Mouse (Mus musculus) heart, adult 9 months (tissue): ENCODE results near the gene Clasp1.

ENCODE experiments used
- DNase-seq, 2 experiments: peaks; one replicate each; pipeline ENCODE4 v3.0.0; 2022; ENCODE audit warnings: low spot score in 2 of 2

The Clasp1 gene

DNA sequence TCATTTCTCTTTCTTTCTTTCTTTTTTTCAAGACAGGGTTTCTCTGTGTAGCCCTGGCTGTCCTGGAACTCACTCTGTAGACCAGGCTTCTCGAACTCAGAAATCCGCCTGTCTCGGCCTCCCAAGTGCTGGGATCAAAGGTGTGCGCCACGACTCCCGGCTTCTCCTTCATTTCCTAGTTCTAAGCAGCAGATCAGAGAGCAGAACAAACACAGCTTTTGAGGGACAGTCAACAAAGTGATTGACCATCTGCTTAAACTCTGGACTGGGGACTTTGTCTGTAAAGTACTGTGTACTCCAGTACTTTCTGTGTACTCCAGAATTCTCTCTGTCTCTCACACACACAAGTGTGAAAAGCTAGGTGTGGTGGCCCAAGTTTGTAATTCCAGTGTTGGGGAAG is 14.1 kb downstream of the Clasp1 start:
- DNase-seq, result no peak

DNA sequence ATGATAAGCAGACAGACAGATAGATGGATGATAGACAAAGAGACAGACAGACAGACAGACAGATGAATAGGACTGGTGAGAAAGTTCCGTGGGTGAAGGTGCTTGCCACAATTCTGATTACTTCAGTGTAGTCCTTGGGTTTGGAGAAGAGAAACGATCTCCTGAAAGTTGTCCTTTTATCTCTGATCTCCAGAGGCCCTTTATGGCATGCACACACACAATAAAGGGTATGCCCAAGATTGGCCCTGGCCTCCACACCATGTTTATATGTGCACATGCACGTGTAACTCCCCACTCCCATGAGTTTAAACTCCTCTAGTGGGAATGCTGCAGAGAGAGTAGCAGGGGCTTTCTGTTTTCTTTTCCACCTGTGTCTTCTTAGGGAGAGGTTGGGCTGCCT is 14.6 kb downstream of the Clasp1 start:
- no peak for DNase-seq

DNA sequence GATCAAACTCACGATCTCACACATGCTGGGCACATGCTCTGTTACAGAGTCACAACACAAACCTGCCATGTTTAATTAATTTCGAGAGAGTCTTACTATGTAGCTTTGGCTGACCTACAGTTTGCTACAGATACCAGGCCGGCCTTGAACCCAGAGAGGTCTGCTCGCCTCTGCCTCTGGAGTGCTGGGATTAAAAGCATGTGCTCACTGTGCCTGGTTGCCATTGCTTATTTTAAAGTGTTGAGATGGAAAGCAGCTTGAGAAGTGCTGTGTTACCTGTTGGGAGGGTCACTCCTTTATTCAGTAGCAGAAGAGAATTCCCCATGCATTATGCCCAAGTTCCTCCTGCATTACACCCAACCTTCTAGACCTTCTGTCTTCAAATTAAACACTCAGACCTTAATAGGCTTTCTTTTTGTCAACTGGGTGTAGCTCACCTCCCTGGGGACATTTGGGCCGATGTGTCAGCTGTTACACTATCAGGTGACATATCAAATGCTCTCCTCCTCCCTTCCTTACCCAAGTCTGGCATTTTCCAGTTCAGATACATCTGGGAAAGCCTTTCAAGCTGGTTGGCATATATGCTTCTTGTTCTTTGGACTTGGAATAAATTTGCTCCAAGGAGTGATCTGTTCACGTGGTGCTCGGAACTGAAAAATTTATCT is 18.9 kb downstream of the Clasp1 start:
- DNase-seq, result no peak

DNA sequence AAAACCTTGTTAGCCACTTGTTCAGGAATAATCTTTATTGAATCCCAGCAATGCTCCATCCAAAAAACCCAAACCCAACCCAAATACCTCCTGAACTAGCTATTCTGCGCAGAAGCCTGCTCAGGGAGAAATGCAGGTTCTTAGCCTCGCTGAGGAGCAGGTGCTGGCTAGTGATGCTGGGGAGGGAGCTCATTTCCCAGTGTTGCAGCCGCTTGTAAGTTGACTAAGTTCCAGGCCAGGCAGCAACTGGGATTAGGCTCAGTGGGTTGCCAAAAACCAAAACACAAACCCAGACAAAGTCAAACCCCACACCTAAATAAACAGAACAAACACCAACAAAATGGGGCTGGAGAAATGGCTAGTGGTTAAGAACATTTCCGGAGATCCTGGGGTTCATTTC is 20.4 kb downstream of the Clasp1 start:
- no peak for DNase-seq

DNA sequence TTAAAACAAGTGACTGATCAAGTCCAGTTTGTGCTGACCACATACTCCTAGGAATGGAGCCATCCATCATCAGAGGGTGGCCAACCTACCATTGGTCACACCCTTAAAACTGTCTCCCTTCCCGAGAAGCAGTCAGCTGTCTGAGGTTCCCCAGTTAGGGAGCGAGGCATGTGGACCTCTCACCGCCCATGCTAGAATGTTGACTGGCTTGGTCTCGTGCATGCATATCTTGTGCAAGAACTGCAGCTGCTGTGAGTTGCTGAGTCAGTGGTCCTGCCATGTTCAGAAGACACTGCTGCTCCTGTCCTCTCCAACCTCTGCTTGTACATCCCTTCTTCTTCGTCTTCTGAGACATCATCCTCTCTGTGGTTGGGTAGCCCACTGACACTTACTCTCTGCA is 22.0 kb downstream of the Clasp1 start:
- DNase-seq, result no peak

DNA sequence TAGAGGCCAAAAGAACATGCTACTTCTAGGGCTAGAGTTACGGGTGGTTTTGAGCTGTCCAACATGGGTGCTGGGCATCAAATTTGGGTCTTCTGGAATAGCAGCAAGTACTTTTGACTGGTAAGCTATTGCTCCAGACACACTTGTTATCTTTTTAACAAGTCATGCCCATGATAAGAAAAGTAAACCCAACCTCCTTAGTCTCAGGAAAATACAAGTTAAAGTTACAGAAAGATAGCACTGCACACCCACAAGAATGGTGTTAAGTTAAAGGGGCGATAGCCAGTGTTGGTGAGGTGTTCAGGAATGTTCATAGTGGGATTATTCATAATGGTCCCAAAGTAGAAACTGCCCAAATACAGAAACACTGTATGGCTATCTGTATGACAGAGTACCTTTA is 24.3 kb downstream of the Clasp1 start:
- DNase-seq, result no peak

DNA sequence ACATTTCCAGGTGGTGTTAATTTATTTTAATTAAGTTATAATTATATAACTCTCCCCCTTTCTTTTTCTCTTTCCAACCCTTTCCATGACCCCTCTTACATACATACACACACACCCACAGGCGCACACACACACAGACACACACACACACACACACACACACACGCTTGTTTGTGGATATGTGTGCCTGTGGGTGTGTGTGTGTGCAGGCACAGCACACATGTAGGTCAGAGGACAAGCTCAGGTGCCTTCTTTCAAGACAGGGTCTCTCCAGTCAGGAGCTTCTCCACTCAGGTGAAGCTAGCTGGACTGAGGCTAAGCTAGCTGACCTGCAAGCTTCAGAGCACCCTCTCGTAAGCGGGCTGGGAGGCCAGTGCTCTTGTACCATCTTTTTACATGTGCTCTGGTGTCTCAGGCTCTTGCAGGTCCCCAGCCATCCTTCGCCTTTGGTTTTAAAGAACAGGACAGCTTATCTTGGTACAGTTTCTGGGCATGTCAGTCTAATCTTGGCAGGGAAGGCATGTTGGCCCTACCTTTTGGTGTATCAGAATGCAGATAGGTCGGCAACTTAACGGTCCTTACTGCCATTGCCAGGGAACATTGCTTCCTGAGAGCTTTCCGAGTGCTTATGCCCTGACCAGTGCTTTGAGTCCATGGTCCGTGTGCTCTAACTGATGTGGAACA is 28.3 kb downstream of the Clasp1 start:
- DNase-seq, result peak in 1 of 2 experiments; percentile 18

DNA sequence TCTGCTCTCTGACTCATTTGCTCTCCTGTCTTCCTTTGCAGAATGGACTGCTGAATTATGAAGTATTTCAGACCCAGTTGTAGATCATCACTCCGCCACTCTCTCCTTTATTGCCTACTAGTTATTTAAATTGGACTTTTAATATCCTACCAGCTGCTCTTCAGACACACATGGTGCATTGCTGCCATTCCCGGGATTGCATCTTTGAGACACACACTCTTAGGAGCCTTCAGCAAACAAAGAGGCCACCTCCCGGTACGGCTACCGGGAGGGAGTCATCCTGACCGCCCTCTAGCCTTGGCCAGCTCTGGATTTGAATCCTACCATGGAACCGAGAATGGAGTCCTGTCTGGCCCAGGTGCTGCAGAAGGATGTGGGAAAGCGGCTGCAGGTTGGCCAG is 30.5 kb downstream of the Clasp1 start:
- no peak for DNase-seq

DNA sequence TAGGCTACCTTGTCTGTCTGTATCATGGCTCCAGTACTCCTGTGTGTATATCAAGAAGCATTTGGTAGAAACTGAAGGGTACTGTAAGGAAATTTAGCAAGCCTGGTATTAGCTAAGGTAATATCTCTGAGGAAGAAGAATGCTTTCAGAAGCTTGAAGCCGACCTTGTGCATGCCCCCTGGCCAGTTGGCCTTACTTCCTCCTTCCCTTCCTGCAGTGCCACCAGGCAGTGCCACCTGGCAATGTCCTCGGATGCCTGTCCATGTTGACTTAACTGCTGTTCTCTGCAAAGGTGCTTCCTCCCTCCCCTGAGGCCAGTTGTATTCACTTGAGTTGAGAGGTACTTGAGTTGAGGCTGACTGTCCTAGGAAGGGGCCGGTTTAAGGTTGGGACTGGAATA is 32.3 kb downstream of the Clasp1 start:
- no peak for DNase-seq

DNA sequence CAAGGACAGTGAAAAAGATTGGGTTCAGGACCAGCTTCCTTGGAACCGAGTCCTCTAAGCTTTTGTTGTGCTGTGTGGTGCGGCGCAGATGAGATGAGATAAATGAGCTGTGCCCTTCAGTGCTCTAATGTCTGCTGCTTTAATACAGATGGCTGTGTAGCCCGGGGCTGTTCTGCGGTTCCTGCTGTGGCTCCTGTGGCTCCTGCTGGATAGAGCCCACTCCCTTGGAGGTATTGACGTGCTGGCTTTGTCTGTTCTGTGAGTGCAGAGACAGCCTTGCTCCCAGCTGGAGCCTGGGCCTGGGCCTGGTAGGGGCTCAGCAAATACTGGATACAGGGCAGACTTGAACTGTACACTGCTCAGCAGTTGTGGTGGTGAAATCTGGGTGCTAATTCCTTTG is 34.0 kb downstream of the Clasp1 start:
- DNase-seq, result no peak

DNA sequence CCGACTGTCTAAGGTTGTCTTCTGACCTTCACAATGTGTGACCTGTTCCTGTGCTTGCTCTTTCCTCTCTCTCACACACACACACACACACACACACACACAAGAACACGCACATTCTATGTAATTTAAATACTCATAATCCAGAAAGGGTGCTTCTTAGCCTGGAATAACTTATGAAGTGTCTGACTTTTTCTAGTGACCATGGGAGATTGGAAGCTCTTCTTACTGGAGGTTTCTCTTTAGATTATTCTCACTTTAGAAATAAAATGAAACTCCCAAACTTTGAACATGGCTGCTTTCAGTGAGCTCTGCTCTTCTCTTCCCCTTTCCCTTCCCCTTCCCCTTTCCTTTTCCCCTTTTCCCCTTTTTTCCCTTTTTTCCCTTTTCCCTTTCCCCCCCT is 37.1 kb downstream of the Clasp1 start:
- no peak for DNase-seq

DNA sequence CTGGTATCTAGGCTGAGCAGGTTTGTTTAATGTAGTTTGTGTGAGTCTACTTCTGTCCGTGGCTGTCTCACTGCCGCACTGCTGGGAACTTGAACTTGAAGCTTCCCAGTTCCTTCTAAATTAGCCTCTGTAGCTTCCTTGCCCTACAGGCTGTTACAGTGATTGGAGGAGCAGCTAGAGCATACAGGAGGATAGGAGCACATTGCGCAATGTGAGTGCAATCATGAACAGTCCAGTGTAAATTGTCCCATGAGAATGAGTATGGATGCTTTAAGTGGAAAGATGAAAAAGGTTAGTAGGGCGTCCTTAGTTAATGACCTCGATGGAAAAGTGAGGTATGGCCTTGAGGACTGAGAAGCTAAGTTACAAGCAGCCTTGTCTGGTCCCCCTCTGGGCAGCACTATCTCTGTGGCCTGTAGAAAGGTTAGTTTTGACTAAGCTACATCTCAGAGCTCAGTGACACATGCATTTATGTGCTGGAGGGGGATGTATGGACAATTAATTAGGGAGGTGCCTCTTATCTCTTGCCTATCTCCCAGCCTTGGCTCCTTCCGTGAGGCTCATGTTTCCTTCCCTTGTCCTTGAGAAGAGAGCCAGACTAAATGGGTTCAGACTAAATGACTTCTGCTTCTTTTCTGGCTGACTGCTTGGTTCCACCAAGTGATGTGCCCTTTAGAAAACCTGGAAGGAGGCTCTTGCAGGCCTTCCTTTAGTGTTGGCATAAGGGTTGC is 39.7 kb downstream of the Clasp1 start:
- no peak for DNase-seq

DNA sequence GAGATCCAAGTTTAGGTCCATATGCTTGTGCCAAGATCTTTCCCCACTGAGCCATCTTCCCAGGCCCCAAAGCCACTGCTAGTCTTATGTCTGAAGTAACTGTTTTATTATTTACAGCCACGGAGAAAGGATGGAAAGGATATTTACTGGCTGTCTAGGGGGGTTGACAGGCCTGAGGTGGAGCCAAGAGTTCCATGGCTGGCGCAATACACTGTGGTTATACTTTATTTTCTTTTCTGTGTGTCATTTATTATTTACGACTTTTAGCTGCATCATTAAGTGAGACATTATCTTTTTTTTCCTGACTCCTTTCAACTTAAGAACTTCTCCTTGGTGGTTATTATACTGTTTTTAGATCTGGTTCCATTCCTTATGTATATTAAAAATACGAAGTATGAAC is 42.7 kb downstream of the Clasp1 start:
- DNase-seq, result no peak

DNA sequence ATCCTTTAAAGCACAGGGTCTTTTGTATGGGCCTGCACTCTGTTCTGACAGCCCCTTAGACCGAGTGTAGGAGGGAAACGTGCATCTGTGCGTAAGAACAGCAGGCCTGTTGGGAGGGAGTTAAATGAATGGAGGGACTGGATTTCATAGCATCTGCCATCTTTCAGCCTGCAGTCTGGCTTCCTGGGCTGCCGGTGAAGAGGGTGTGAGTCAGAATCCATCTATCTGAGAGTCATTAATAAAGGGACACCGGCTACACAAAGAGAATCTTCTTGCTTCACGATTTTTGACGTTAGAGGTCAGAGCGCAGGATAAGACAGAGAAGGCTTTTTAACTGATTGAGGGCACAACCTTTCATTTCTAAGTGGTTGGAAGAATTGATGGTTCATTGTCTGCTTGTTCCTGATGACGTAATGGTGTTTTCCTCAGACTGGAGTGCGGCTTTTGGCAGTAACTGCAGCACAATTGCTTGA is 46.2 kb downstream of the Clasp1 start:
- DNase-seq, result peak in 1 of 2 experiments; percentile 26

DNA sequence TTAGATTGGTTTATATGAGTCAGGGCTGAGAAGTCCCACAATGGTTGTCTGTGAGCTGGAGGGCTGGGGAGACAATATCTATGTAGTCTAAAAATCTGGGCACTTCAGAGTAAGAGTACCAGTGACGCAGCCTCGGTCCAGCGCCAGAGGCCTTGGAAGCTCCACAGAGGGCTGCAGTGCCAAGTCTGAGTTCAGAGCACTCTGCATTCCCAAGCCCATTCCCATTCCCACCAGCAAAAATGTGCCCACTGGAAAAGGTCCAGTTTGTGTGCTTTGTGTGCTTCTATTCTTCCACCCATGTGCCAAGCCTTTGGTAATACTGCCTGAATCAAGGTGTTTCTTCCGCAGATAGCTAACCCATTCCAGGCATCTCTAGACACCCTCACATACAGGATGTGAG is 49.0 kb downstream of the Clasp1 start:
- DNase-seq, result no peak

DNA sequence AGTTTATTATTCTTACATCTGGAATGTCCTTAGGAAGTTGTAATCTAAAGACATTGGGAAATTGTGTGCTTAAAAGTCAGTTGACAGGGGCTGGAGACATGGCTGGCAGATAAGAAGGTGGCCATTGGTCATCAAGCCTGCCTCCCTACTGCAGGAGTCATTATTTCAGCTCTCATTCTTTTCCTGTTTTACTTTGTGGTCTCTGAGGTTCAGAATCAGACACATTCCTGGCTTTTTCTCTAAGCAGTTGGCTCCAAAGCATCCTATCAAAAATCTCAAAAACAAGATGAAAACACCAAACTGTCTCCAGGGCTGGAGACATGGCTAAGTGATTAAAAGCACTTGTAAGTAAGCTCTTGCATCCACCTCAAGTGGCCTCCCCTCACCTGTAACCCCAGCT is 49.5 kb downstream of the Clasp1 start:
- DNase-seq, result no peak

DNA sequence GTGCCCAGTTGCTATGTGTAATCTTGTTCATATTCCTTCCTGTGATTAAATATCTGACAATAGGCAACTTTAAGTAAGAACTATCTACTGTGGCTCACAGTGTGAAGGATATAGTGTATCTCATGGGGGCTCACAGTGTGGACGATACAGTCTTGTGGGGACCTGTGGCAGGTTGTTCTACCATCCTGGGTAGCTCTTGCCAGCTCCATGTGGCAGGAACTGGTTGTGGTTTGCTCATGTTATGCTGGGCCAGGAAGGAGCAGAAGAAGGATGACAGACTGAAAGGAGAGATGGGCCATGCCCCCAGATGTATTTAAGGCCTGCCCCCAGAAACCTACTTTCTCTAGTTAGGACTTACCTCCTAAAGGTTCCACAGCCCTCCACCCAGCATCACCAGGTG is 51.7 kb downstream of the Clasp1 start:
- DNase-seq, result no peak

DNA sequence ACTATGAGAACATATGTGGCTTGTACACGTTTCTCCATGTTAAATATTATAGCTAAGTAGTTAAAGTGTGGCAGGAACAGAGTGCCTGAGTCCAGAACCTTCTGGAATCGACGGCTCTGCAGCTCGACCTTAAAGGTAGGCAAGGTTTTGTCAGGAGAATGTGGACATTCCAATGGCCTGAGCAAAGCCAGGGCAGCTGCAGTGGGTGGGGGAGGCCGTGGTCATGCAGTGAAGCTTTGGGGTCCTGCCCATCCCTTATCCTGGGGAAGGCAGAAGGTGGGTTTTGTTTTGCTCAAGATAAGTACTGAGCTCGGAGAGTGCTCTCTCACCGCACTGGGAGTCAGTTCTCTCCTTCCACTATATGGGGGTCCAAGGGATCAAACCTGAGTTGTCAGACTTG is 55.6 kb downstream of the Clasp1 start:
- DNase-seq, result no peak

DNA sequence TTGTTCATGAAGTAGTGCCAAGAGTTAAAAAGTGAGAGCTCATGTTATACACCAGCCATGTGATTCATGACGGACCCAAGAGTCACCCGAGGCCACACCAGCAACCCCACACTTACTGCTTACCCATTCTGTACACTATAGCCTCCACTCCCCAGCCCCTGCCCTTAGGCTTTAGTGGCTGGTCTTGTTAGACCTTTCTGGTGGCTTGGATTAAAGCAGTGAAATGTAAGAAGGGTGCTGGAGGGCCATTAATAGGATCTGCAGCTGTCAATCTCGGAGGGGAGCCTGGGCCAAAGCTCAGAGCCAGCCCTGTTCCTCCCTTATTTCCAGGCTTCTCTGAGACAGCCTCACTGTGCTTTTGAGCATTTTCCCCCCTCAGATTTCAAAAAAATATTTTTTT is 56.1 kb downstream of the Clasp1 start:
- no peak for DNase-seq

DNA sequence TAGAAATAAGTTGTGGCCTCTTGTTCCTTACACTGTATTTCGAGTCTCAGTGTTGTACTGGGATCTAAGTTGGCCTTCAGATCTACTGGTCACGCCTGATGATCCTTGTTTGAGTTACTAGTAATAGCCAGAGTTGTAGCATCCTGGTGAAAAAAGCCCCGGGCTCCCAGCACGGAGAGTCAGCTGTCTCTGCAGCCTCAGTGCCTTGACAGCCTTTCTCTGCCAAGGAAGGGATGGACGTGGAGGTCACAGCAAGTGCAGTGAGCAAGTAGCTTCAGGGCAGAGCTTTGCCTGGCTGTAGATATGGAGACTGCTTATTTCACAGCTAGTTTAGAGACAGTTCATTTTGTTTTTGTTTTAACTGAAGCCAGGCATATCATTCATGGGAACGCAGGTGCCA is 56.6 kb downstream of the Clasp1 start:
- DNase-seq, result no peak

DNA sequence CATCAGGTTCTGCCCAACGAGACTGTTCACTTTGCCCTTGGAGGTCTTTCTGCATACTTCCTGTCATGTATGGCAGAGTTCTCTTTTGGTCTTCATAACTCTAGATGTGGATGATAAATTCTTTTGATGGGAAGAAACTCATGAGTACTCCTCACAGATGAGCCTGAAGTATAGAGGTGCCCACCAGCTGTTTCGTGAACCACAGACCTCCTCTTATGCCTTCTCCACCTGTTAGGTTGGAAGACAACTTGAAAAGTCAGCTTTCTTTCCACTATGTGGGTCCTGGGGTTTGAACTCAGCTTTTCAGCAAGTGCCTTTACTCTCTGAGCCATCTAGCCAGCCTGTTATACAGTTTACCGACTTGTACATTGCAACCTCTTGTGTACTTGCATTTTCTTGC is 57.1 kb downstream of the Clasp1 start:
- no peak for DNase-seq

DNA sequence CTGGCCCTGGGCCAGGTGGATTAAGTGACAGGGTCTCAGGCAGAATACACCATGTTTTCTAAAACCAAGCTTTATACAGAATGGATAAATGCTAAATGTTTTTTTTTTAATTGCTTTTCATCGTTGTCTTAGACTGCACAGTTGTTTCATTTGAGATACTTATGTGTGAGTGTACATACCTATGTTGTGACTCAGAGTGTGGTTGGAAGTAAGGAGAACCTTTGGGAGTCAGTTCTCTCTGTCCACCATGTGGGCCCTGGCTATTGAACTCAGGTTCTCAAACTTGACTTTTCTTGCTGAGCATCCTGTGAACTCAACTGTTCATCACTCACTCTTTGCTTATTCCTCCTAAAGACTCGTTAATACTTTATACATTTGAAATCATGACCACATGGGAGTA is 58.3 kb downstream of the Clasp1 start:
- DNase-seq, result no peak

DNA sequence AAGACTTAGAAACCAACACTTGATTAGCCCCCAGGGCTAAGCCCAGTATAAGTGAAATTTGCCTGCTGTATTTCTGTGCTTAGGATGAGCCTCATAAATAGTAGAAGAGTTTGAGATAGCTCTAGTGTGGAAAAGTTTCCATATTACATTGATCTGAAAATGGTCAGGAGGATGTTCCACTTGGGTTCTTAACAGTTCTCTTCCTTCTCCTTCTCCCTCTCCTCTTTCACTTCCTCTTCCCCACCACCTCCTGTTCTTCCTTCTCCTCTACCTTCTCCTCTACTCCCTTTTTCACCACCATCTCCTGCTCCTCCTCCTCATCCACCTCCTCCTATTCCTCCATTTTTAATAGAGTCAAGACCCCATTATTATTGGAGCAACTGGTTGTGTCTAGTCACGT is 59.4 kb downstream of the Clasp1 start:
- DNase-seq, result no peak
